Mouse (Mus musculus) forebrain, embryonic 11.5 days (tissue): ENCODE results near the gene Mael. TPM values are rescaled to one million over a fixed set of nuclear protein-coding genes. Genes with fewer than 3 reads are reported as not detected.

Experiments
- ATAC-seq: fragments of 200-750 bp; cut with Nextera tagmentation; replicated peaks from 2 replicates; pipeline ENCODE4 v1.8.0; 2017; ENCODE audit warnings: moderate TSS enrichment; ENCODE audit not compliant: low FRiP score
- DNase-seq: peaks from one replicate; pipeline ENCODE4 v3.0.0-alpha.2; 2017; ENCODE audit warnings: low spot score
- H3K27ac ChIP-seq: fragments of 300-500 bp; sonication (generic); 2 replicates; pipeline ENCODE4 v1.5.1; 2014; ENCODE audit warnings: low read depth, low read length
- H3K27me3 ChIP-seq: fragments of 300-500 bp; sonication (generic); 2 replicates; pipeline ENCODE4 v1.6.1; 2014; ENCODE audit warnings: mild to moderate bottlenecking, low read length, mixed read lengths; ENCODE audit not compliant: control insufficient read depth, insufficient read depth
- H3K36me3 ChIP-seq: fragments of 300-500 bp; sonication (generic); 2 replicates; pipeline ENCODE4 v1.6.1; 2014; ENCODE audit warnings: mild to moderate bottlenecking, low read length, moderate library complexity, mixed read lengths; ENCODE audit not compliant: control insufficient read depth, insufficient read depth
- H3K4me1 ChIP-seq: fragments of 300-500 bp; sonication (generic); replicated peaks from 2 replicates; pipeline ENCODE4 v1.6.1; 2014; ENCODE audit warnings: low read length, mixed read lengths; ENCODE audit not compliant: control insufficient read depth, insufficient read depth
- H3K4me2 ChIP-seq: fragments of 300-500 bp; sonication (generic); 2 replicates; pipeline ENCODE4 v1.6.1; 2014; ENCODE audit warnings: low read depth, mild to moderate bottlenecking, low read length, moderate library complexity, mixed read lengths; ENCODE audit not compliant: severe bottlenecking
- H3K4me3 ChIP-seq: fragments of 300-500 bp; sonication (generic); 2 replicates; pipeline ENCODE4 v1.5.1; 2014; ENCODE audit warnings: low read depth, low read length
- H3K9ac ChIP-seq: fragments of 300-500 bp; sonication (generic); 2 replicates; pipeline ENCODE4 v1.6.1; 2014; ENCODE audit warnings: low read length
- H3K9me3 ChIP-seq: fragments of 300-500 bp; sonication (generic); 2 replicates; pipeline ENCODE4 v1.6.1; 2016; ENCODE audit warnings: low read length, mixed read lengths; ENCODE audit not compliant: control insufficient read depth
- WGBS: fragments of 180-500 bp; shearing (Covaris S2); extraction: QIAGEN DNeasy Blood & Tissue Kit; methylation state at CpG from one replicate; pipeline ENCODE4 v1.1.7; 2014; 5-methylcytosine and 5-hydroxymethylcytosine counted together
- polyA plus RNA-seq: library from polyadenylated mRNA; unstranded; fragments of >200 nt; fragmentation: Nextera tagmentation; extraction: Ambion mirVana; gene quantifications from 2 replicates; pipeline ENCODE4 v1.2.1, GENCODE M21; 2014

Gene Mael
- polyA plus RNA-seq, 1 experiment from 2014 or later = not detected

DNA sequence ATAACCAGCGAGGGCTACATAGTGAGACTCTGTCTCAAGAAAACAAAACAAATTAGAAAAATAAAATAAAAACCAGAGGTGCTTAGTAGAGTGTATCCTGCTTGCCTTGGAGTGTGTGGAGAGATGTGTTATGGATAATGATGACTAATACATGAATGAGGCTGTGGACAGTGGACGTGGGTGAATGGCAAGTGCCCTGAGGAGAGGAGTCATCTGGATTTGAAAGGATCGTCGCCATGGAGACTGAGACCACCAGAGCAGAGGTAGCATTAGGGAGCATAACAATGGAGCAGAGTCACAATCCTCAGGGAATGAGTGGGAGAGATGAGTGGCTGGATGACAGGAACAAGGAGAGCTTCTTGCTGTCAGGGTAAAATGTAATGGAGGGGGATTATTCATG lies 48.7 kb downstream of the Mael start:
- H3K27me3 ChIP-seq = no peaks in the 10 kb centered on the region
- no peak overlapping the region for H3K4me3 ChIP-seq
- no peak overlapping the region for H3K9ac ChIP-seq
- no peak for ATAC-seq
- no peaks in the 10 kb centered on the region for H3K36me3 ChIP-seq
- H3K27ac ChIP-seq = no peak overlapping the region
- no peaks in the 10 kb centered on the region for H3K4me1 ChIP-seq
- DNase-seq = no peak
- no peaks in the 10 kb centered on the region for H3K9me3 ChIP-seq
- no peak overlapping the region for H3K4me2 ChIP-seq
- WGBS = 66% methylated on average over 4 of the region's 4 CpGs

- H3K4me2 ChIP-seq = no peak overlapping the region
- H3K4me3 ChIP-seq = no peak overlapping the region
- ATAC-seq (no peak), DNase-seq (no peak)
- H3K36me3 ChIP-seq = no peaks in the 10 kb centered on the region
- no peaks in the 10 kb centered on the region for H3K9me3 ChIP-seq
- 88% methylated on average over 5 of the region's 5 CpGs for WGBS
- H3K27ac ChIP-seq = no peak overlapping the region
- no peaks in the 10 kb centered on the region for H3K27me3 ChIP-seq
- H3K4me1 ChIP-seq = no peaks in the 10 kb centered on the region
- no peak overlapping the region for H3K9ac ChIP-seq
Observed at GRCm38 (mm10) chr1:166185357-166185756, 53.2 kb downstream of the Mael start.

DNA sequence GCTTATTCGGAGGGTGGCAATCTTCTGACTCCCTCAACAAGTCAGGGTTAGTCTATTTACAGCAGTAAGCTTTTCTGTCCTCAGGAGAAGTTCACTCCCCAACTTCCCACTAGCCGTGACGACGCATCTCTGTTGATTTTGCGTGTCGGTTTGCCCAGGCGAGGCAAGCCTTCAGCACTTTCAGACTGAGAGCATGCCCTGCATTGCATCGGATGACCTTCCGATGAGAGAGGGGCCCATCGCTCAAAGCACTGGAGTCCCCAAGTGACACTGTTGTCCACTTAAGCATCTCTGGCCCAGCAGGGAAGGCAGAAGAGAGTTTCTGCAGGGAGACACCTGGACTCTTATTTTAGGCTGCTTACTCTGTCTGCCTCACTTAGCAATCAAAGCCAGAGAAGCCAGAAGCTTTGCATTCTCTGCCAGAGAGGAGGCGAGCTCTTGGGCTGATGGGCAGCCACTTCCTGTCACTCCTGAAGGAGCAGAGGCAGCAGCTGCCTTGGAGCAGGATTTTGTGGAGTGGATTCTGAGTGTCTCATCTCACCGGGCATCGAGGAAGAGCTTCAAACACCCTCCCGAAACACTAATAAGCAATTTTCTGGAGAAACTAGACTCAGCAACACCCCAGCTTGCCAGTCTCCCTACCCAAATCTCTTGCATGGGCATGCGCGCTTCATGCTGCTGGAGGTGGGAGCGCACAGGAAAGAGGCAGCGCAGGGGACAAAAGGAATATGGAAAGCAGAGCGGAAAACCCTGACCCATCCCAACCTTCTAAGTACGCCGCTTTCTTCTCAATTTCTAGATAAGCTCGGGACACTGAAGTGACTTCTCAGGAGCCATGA lies 53.9 kb downstream of the Mael start:
- no peak for ATAC-seq
- no peaks in the 10 kb centered on the region for H3K27me3 ChIP-seq

GRCm38 (mm10) chr1:166182952-166183627 lies 55.5 kb downstream of the Mael start:
- Histone ChIP-seq H3K9me3 (no peaks in the 10 kb centered on the region), H3K27ac (no peak overlapping the region), H3K4me1 (no peaks in the 10 kb centered on the region), H3K36me3 (no peaks in the 10 kb centered on the region), H3K4me3 (no peak overlapping the region), H3K4me2 (no peak overlapping the region), H3K9ac (no peak overlapping the region), H3K27me3 (no peaks in the 10 kb centered on the region)
- WGBS = 88% methylated on average over 10 of the region's 10 CpGs
- DNase-seq = no peak
- ATAC-seq = no peak

More for the DNA sequence above, 53.9 kb downstream of the Mael start:
- 86% methylated on average over 22 of the region's 22 CpGs for WGBS
- Histone ChIP-seq H3K36me3 (no peaks in the 10 kb centered on the region), H3K4me2 (no peak overlapping the region), H3K9me3 (no peaks in the 10 kb centered on the region), H3K4me1 (no peaks in the 10 kb centered on the region), H3K27ac (no peak overlapping the region), H3K9ac (no peak overlapping the region), H3K4me3 (no peak overlapping the region)
- DNase-seq = no peak

GRCm38 (mm10) chr1:166181510-166181909 lies 57.0 kb downstream of the Mael start:
- ATAC-seq (no peak), DNase-seq (no peak)
- no peak overlapping the region for H3K4me3 ChIP-seq
- H3K9ac ChIP-seq = no peak overlapping the region
- H3K4me2 ChIP-seq = no peak overlapping the region
- no peaks in the 10 kb centered on the region for H3K27me3 ChIP-seq
- no peaks in the 10 kb centered on the region for H3K9me3 ChIP-seq
- H3K36me3 ChIP-seq = no peaks in the 10 kb centered on the region
- no peaks in the 10 kb centered on the region for H3K4me1 ChIP-seq
- 89% methylated on average over 7 of the region's 7 CpGs for WGBS
- no peak overlapping the region for H3K27ac ChIP-seq

- no peaks in the 10 kb centered on the region for H3K4me1 ChIP-seq
- no peak overlapping the region for H3K4me2 ChIP-seq
- no peak overlapping the region for H3K27ac ChIP-seq
- no peaks in the 10 kb centered on the region for H3K36me3 ChIP-seq
- H3K4me3 ChIP-seq = no peak overlapping the region
- no peaks in the 10 kb centered on the region for H3K27me3 ChIP-seq
- peak; percentile 42 for DNase-seq
- 77% methylated on average over 9 of the region's 9 CpGs for WGBS
- no peak overlapping the region for H3K9ac ChIP-seq
- no peaks in the 10 kb centered on the region for H3K9me3 ChIP-seq
- no peak for ATAC-seq
Observed at GRCm38 (mm10) chr1:166173621-166174020, 64.9 kb downstream of the Mael start.

DNA sequence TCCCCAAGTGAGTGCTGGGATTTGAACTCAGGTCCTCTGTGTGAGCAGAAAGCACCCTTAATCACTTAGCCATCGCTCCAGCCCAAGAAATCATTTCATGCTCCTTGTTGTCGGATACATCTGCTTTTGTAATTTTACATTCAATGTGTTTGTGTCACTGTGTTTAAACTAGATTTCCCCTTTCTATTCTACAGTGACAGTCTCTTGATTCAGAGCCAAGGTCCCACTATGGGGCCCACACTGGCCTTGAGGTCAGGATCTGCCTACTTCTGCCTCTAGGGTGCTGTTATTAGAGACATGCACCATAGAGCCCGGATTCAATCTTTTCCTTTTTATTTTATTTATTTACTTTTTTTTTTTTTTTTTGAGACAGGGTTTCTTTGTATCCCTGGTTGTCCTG lies 65.6 kb downstream of the Mael start:
- Histone ChIP-seq H3K9me3 (no peaks in the 10 kb centered on the region), H3K27ac (no peak overlapping the region)

DNA sequence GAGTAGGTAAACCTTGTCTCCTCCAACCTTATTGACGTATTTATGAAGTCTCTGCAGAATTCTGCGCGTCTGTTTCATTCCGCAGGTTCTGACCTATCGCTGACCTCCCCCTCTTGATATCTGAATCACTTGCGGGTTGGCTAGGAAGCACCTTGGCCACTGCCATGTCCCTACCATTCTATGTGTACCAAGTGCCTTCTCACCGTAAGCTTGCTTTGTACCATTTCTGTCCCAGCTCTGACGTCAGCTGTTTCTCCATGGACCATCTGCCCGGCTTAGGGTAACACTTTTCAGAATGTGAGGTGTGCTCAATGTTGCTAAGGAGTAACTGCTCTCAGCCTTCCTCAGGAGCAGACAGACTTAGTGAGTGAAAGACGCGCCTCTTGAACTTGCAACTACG lies 67.7 kb downstream of the Mael start:
- WGBS = 94% methylated on average over 12 of the region's 12 CpGs
- no peaks in the 10 kb centered on the region for H3K4me1 ChIP-seq
- no peak overlapping the region for H3K4me3 ChIP-seq
- H3K9ac ChIP-seq = no peak overlapping the region
- no peak overlapping the region for H3K4me2 ChIP-seq
- no peaks in the 10 kb centered on the region for H3K36me3 ChIP-seq
- DNase-seq (no peak), ATAC-seq (no peak)
- no peaks in the 10 kb centered on the region for H3K9me3 ChIP-seq
- no peaks in the 10 kb centered on the region for H3K27me3 ChIP-seq
- no peak overlapping the region for H3K27ac ChIP-seq

More for the DNA sequence above, 65.6 kb downstream of the Mael start:
- DNase-seq (peak; percentile 30), ATAC-seq (no peak)
- 92% methylated on average over 3 of the region's 3 CpGs for WGBS
- no peaks in the 10 kb centered on the region for H3K4me1 ChIP-seq
- H3K4me2 ChIP-seq = no peak overlapping the region
- no peak overlapping the region for H3K4me3 ChIP-seq
- no peaks in the 10 kb centered on the region for H3K27me3 ChIP-seq
- no peaks in the 10 kb centered on the region for H3K36me3 ChIP-seq
- H3K9ac ChIP-seq = no peak overlapping the region
